Mouse (Mus musculus) right cerebral cortex, adult 18-20 months (tissue): Measurements from ENCODE around the gene Prss36.
"Not testable (repeated sequence)": the region's sequence is repeated elsewhere in the genome, so short reads cannot be mapped to it uniquely, and the experiment has no call there.

Source experiments
- DNase-seq: peaks from one replicate; pipeline ENCODE4 v3.0.0; 2022; ENCODE audit warnings: mixed read lengths

The Prss36 gene

DNA sequence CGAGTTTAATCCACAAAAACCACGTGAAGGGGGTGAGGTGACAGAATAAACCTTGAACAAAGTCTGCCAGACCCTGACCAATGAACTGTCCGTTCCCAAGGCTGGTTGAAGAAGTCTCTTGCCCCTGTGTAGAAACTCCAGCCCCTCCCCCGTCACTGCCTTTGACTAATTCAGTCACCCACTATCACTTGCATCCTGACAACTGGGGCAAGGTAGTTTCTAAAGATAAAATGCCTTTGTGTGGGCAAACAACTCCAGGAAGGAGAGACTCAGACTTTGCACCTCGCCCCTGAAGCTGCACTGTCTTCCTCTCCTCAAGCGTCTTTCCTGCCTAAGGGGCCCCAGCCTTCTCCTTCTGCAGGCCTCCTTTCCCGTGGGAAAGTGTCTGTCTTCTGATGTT, 46.5 kb downstream of the Prss36 start:
- DNase-seq, result no peak

- no peak for DNase-seq
These were observed 48.2 kb downstream of the Prss36 start for GRCm38 (mm10) chr7:127898179-127898956.

GRCm38 (mm10) chr7:127897542-127897941, 49.0 kb downstream of the Prss36 start:
- no peak for DNase-seq

DNA sequence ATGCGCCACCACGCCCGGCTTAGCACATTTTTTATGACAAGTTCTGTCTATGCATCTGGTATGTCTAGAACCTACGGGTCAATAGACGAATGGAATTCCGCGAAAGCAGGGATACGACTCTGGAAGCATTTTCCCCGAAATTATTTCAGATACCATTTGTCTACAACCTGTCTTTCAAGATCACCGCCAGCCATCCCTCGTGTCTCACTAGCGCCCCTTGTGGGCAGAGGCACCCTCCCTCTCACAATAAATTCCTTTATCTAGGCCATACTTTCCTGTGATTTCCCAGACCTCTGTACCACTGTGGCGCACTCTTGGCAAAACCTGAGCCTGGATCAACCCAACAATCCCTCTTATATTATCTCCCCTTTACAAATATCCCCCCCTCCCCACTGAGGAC, 50.1 kb downstream of the Prss36 start:
- DNase-seq, result peak; percentile 37

DNA sequence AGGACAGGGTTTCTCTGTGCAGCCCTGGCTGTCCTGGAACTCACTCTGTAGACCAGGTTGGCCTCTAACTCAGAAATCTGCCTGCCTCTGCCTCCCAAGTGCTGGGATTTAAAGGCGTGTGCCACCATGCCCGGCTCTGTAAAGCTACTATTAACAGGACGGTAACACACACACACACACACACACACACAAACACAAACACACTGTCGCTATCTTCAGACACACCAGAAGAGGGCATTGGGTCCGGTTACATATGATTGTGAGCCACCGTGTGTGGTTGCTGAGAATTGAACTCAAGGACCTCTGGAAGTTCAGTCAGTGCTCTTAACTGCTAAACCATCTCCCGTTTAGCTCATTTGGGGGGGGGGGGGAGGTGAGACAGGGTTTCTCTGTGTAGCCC, 50.6 kb downstream of the Prss36 start:
- DNase-seq, result not testable (repeated sequence)

DNA sequence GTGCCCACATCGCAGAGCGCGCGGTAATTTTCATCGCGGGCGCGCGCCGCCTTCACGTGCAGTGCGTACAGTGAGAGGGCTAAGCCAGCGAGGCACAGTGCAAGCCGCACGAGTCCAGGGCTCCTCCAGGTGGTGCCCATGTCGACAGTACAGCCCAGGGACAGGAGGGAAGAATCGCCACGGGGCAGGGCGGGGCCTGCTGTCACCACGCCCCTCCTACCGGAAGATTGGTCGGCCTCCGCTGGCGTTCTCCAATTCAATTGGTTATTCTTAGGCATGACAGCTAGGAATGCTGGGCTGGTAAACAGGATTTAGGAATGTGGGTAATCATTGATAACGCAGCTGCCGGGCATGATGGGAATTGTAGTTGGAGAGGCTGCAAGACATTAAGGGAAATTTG, 51.1 kb downstream of the Prss36 start, which contains the start of the genes Gm21974 and Vkorc1:
Gm21974 (minus strand) TSS at position 13 of the 400 bp plus-strand sequence.
Vkorc1 (minus strand) TSS at position 176 of the 400 bp plus-strand sequence.
- DNase-seq, result peak; percentile 96

- DNase-seq, result no peak
These were observed 52.0 kb downstream of the Prss36 start for GRCm38 (mm10) chr7:127894480-127894879.

DNA sequence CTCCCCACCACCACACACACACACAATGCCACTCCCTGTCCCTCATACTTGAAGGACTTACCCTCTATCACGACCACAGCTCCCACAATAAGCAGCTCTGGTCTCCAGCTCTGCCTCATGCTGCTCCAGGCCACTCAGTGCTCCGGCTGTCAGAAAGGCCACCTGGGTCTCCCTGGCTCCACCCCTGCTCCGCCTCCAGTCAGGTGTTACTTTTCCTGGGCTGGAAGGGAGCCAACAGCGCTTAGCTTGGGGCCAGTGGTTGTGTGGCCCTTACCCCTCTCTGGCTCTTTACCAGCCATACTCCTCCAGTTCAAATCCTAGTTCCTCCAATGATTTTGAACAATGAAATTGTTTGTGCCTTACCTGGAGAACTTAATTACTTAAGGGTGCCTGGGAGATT, 55.7 kb downstream of the Prss36 start, which contains the start of gene Prss53:
Prss53 (minus strand) TSS at position 173 of the 400 bp plus-strand sequence.
- DNase-seq, result no peak

- DNase-seq, result no peak
These were observed 57.7 kb downstream of the Prss36 start for GRCm38 (mm10) chr7:127888821-127889220.

DNA sequence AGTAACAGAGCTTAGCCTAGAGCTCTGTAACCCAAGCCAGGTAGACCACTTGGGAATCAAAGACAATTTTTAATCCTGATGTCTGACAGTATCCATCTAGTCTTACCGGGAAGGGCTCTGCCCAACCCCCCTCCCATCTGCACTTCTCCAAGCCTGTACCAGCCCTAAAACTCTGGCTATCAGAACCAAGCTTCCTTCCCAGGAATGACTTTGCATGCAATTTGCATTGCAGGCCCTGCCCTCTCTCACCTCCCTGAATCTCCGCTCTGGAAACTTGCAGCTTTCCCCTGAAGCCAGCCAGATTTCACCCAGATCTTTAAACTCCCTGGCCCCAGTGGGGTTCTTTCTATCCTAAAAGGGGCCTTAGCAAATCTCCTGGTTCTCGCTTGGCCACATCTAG, 58.7 kb downstream of the Prss36 start:
- DNase-seq, result no peak

DNA sequence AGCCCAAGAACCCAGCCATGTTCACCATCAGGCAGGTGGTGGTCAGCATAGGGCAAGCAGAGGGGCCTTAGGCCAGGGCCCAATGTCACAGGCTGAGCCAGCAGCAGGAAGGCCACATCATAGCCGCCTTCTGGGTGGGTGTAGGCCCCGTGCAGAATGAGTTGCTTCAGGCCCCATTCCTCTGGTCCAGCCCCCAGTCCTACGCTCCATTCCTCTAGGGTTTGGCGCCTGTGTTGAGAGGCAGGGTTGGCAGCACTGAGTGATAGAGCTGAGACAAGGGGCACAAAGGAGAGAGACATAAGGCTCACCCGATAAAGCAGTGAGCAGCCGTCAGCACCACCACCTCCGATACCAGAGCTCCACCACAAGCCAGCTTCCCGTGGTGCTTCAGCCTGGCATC, 59.3 kb downstream of the Prss36 start:
- DNase-seq, result no peak

GRCm38 (mm10) chr7:127886551-127886950, 60.0 kb downstream of the Prss36 start:
- DNase-seq, result no peak

GRCm38 (mm10) chr7:127885951-127886350, 60.6 kb downstream of the Prss36 start:
- peak; percentile 45 for DNase-seq
